Mouse (Mus musculus) stomach, postnatal 0 days (tissue): ENCODE results near the gene Ppp3cb. TPM values are rescaled to one million over a fixed set of nuclear protein-coding genes. Genes with fewer than 3 reads are reported as not detected.
A peak's percentile ranks its signal among the peaks of the same experiment; 100 is the strongest.

Source experiments
- ATAC-seq: fragments of 200-750 bp; cut with Nextera tagmentation; 2 replicates; pipeline ENCODE4 v1.8.0; 2017; ENCODE audit not compliant: low FRiP score, low TSS enrichment
- DNase-seq: peaks from one replicate; pipeline ENCODE4 v3.0.0-alpha.2; 2016; ENCODE audit warnings: low spot score
- H3K27ac ChIP-seq: fragments of 300-500 bp; sonication (generic); replicated peaks from 2 replicates; pipeline ENCODE4 v1.5.1; 2014; ENCODE audit warnings: mild to moderate bottlenecking, control low read depth
- H3K27me3 ChIP-seq: fragments of 300-500 bp; sonication (generic); 2 replicates; pipeline ENCODE4 v1.6.1; 2014; ENCODE audit warnings: low read length; ENCODE audit not compliant: control insufficient read depth, insufficient read depth
- H3K36me3 ChIP-seq: fragments of 300-500 bp; sonication (generic); 2 replicates; pipeline ENCODE4 v1.6.1; 2014; ENCODE audit warnings: low read length, mixed read lengths; ENCODE audit not compliant: control insufficient read depth, insufficient read depth
- H3K4me1 ChIP-seq: fragments of 300-500 bp; sonication (generic); replicated peaks from 2 replicates; pipeline ENCODE4 v1.6.1; 2014; ENCODE audit warnings: antibody characterized with exemption; ENCODE audit not compliant: control insufficient read depth, insufficient read depth
- H3K4me2 ChIP-seq: fragments of 300-500 bp; sonication (generic); replicated peaks from 2 replicates; pipeline ENCODE4 v1.6.1; 2014; ENCODE audit warnings: low read depth, mild to moderate bottlenecking, control low read depth, moderate library complexity
- H3K4me3 ChIP-seq: fragments of 300-500 bp; sonication (generic); 2 replicates; pipeline ENCODE4 v1.5.1; 2014; ENCODE audit warnings: low read depth, low read length, control low read depth
- H3K9ac ChIP-seq: fragments of 300-500 bp; sonication (generic); 2 replicates; pipeline ENCODE4 v1.6.1; 2014; ENCODE audit warnings: mild to moderate bottlenecking, low read length, control low read depth, mixed read lengths
- H3K9me3 ChIP-seq: fragments of 300-500 bp; sonication (generic); 2 replicates; pipeline ENCODE4 v1.6.1; 2016; ENCODE audit warnings: low read length; ENCODE audit not compliant: control insufficient read depth
- CTCF ChIP-seq: IDR thresholded peaks from 2 replicates; pipeline ENCODE4 v1.5.1; 2016; ENCODE audit warnings: antibody characterized with exemption, low read depth, mild to moderate bottlenecking, moderate library complexity
- EP300 ChIP-seq: optimal IDR thresholded peaks from 2 replicates; pipeline ENCODE3; 2016; ENCODE audit warnings: antibody characterized with exemption
- WGBS: fragments of 180-500 bp; shearing (Covaris S2); extraction: QIAGEN DNeasy Blood & Tissue Kit; methylation state at CpG from one replicate; pipeline ENCODE4 v1.1.7; 2014; 5-methylcytosine and 5-hydroxymethylcytosine counted together
- polyA plus RNA-seq: library from polyadenylated mRNA; unstranded; fragments of >200 nt; fragmentation: Nextera tagmentation; extraction: Ambion mirVana; gene quantifications from 2 replicates; pipeline ENCODE4 v1.2.1, GENCODE M21; 2015

Gene Ppp3cb
- polyA plus RNA-seq, 1 experiment from 2014 or later, result 21.2 TPM

- peak overlapping the region; percentile 80 for H3K4me3 ChIP-seq
- H3K27ac ChIP-seq, result no peak overlapping the region
- H3K36me3 ChIP-seq, result peaks cover 4% of the 10 kb centered on the region; the same call in 1 of the 2 replicates
- no peak overlapping the region for H3K9ac ChIP-seq
- H3K4me1 ChIP-seq, result no peaks in the 10 kb centered on the region; the same call in 1 of the 2 replicates
- ATAC-seq (no peak), DNase-seq (no peak)
- 55% methylated on average over 7 of the region's 7 CpGs for WGBS
- TF ChIP-seq CTCF (no peak), EP300 (no peak)
- peak overlapping the region; percentile 59 for H3K4me2 ChIP-seq
- H3K27me3 ChIP-seq, result no peaks in the 10 kb centered on the region
- H3K9me3 ChIP-seq, result no peaks in the 10 kb centered on the region
Measured at GRCm38 (mm10) chr14:20544467-20545411, 1.6 kb downstream of the Ppp3cb start.

GRCm38 (mm10) chr14:20529643-20530042 lies 16.7 kb downstream of the Ppp3cb start:
- H3K27me3 ChIP-seq, result no peaks in the 10 kb centered on the region
- H3K4me2 ChIP-seq, result no peak overlapping the region
- H3K9ac ChIP-seq, result no peak overlapping the region
- H3K4me1 ChIP-seq, result no peaks in the 10 kb centered on the region
- DNase-seq (no peak), ATAC-seq (no peak)
- no peaks in the 10 kb centered on the region for H3K36me3 ChIP-seq
- no peak for TF ChIP-seq CTCF
- no peak for TF ChIP-seq EP300
- WGBS, result 90% methylated on average over 4 of the region's 4 CpGs
- H3K4me3 ChIP-seq, result no peak overlapping the region
- H3K9me3 ChIP-seq, result no peaks in the 10 kb centered on the region
- no peak overlapping the region for H3K27ac ChIP-seq

GRCm38 (mm10) chr14:20520179-20520578 lies 26.2 kb downstream of the Ppp3cb start:
- ATAC-seq (no peak), DNase-seq (no peak)
- H3K4me3 ChIP-seq, result no peak overlapping the region
- no peak overlapping the region for H3K4me2 ChIP-seq
- no peaks in the 10 kb centered on the region for H3K9me3 ChIP-seq
- no peak overlapping the region for H3K9ac ChIP-seq
- 93% methylated on average over 2 of the region's 2 CpGs for WGBS
- H3K27me3 ChIP-seq, result no peaks in the 10 kb centered on the region
- no peak overlapping the region for H3K27ac ChIP-seq
- no peaks in the 10 kb centered on the region for H3K4me1 ChIP-seq
- no peaks in the 10 kb centered on the region for H3K36me3 ChIP-seq
- no peak for TF ChIP-seq CTCF
- no peak for TF ChIP-seq EP300

GRCm38 (mm10) chr14:20508424-20508823 lies 37.9 kb downstream of the Ppp3cb start:
- ATAC-seq, result no peak
- Histone ChIP-seq H3K4me2 (no peak overlapping the region), H3K9me3 (no peaks in the 10 kb centered on the region), H3K4me3 (no peak overlapping the region), H3K27me3 (no peaks in the 10 kb centered on the region), H3K36me3 (peaks cover 4% of the 10 kb centered on the region), H3K4me1 (no peaks in the 10 kb centered on the region), H3K9ac (no peak overlapping the region), H3K27ac (no peak overlapping the region)
- DNase-seq, result no peak
- TF ChIP-seq CTCF, result no peak
- TF ChIP-seq EP300, result no peak
- 88% methylated on average over 2 of the region's 2 CpGs for WGBS

- Histone ChIP-seq H3K9me3 (no peaks in the 10 kb centered on the region), H3K4me2 (no peak overlapping the region), H3K36me3 (peaks cover 6% of the 10 kb centered on the region; the same call in 1 of the 2 replicates), H3K9ac (no peak overlapping the region), H3K4me1 (no peaks in the 10 kb centered on the region), H3K4me3 (no peak overlapping the region), H3K27ac (no peak overlapping the region), H3K27me3 (no peaks in the 10 kb centered on the region)
- DNase-seq (no peak), ATAC-seq (peak; percentile 81)
- no peak for TF ChIP-seq CTCF
- no peak for TF ChIP-seq EP300
- WGBS, result 85% methylated on average over 10 of the region's 10 CpGs
Measured at GRCm38 (mm10) chr14:20502966-20503365, 43.4 kb downstream of the Ppp3cb start.

GRCm38 (mm10) chr14:20499982-20500381 lies 46.4 kb downstream of the Ppp3cb start:
- 0 out of 2 replicates have a peak, but pooled peaks cover 6% of the 10 kb centered on the region for H3K36me3 ChIP-seq
- no peak for DNase-seq
- no peak for ATAC-seq

More at GRCm38 (mm10) chr14:20499982-20500381, 46.4 kb downstream of the Ppp3cb start:
- H3K9ac ChIP-seq, result no peak overlapping the region
- WGBS, result 88% methylated on average over 3 of the region's 3 CpGs
- no peak overlapping the region for H3K4me2 ChIP-seq
- no peaks in the 10 kb centered on the region for H3K27me3 ChIP-seq
- no peaks in the 10 kb centered on the region for H3K9me3 ChIP-seq
- no peak overlapping the region for H3K4me3 ChIP-seq
- H3K27ac ChIP-seq, result no peak overlapping the region
- TF ChIP-seq CTCF, result no peak
- TF ChIP-seq EP300, result no peak
- no peaks in the 10 kb centered on the region for H3K4me1 ChIP-seq
